12 mouse cellular contexts compared by ENCODE assay signal in the genomic region with DNA sequence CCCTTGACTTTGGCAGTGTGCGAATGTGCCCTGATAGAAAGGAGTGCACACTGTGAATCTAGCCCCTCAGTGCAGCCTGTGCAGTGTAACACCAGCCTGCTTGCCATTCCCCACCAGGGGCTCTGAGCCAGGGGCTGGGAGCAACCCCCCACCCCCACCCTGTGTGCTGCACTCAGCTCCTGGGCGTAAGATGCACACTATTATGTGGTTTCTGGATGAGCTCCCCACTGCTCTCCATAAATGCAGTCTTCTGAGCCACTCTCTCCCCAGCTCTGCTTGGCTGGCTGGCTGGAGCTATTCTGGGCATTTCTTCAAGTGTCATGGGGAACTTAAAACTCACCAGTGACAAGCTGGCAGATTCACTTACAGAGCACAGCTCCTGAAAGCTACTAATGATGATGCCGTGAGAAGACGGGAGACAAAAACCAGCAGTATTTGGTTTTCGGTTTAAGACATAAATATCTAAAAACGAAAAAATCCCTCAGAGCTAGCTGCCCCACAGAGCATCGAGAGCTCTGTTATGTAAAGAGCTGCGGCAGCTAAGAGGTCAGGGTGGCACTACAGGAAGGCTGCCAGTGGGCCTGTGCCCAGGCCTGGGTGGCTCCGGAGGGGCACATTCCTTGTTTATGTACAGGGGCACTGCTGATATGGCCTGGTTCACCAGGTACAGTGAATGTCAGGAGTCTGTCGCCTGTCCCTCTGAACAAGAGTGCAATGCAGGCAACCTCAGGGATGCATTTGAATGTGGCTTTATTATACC. TPM values are rescaled to one million over a fixed set of nuclear protein-coding genes. Genes with fewer than 3 reads are reported as not detected.
DNase-seq lines count a peak whose midpoint lies in the region; ATAC-seq and TF ChIP-seq lines count a peak whose summit lies in the region.
"Had no signal": no experiment of that assay in that cellular context is flagged by ENCODE, and none has a peak within 500 bp of the region (broad histone marks: within the 10 kb centered on the region; RNA-seq: fewer than 3 reads in every experiment).

No protein-coding gene starts in this region.

- no peak overlapping the region for H3K4me3 ChIP-seq in cerebellum, adult 2 months (replicated peaks; ENCODE audit: insufficient read depth, low read depth, low read length)
- no peak overlapping the region for H3K4me3 ChIP-seq in hindbrain, embryonic 14.5 days (replicated peaks; ENCODE audit: low read length)
- no peak overlapping the region for H3K4me3 ChIP-seq in hindbrain, embryonic 11.5 days (ENCODE audit: low read depth, low read length)
- no peak overlapping the region for H3K4me3 ChIP-seq in olfactory bulb, adult 2 months (ENCODE audit: insufficient read depth, low read depth, low read length)

- H3K4me2 ChIP-seq in hindbrain, embryonic 14.5 days (replicated peaks), result no peak overlapping the region
- no peak overlapping the region for H3K4me2 ChIP-seq in hindbrain, embryonic 11.5 days (replicated peaks; ENCODE audit: low read depth, low read length)

- no peak for TF ChIP-seq POLR2A in cerebellum, adult 2 months (IDR thresholded peaks at IDR 0.05; ENCODE audit: borderline replicate concordance, insufficient read depth, low read length)
- no peak for TF ChIP-seq POLR2A in olfactory bulb, adult 2 months (IDR thresholded peaks at IDR 0.05; ENCODE audit: insufficient read depth, low read depth, low read length)

- WGBS in cerebellum, adult 2 months, result 41% methylated on average over 10 of the region's 10 CpGs
- 72% methylated on average over 10 of the region's 10 CpGs for WGBS in hindbrain, embryonic 14.5 days
- 83% methylated on average over 10 of the region's 10 CpGs for WGBS in hindbrain, embryonic 11.5 days
- 38% methylated on average over 10 of the region's 10 CpGs for WGBS in olfactory bulb, adult 2 months

- no peaks in the 10 kb centered on the region for H3K9me3 ChIP-seq in hindbrain, embryonic 14.5 days (ENCODE audit: control insufficient read depth, low read length)
- H3K9me3 ChIP-seq in hindbrain, embryonic 11.5 days (ENCODE audit: control insufficient read depth, low read length), result no peaks in the 10 kb centered on the region

- no peaks in the 10 kb centered on the region for H3K27me3 ChIP-seq in cerebellum, adult 2 months (ENCODE audit: control insufficient read depth, insufficient read depth, low read length)
- H3K27me3 ChIP-seq in hindbrain, embryonic 14.5 days (ENCODE audit: control insufficient read depth, insufficient read depth, low read length), result 0 out of 2 replicates have a peak, but pooled peaks cover 4% of the 10 kb centered on the region
- no peaks in the 10 kb centered on the region for H3K27me3 ChIP-seq in hindbrain, embryonic 11.5 days (ENCODE audit: control insufficient read depth, insufficient read depth, low read length)

- no peak for TF ChIP-seq CTCF in cerebellum, adult 2 months (IDR thresholded peaks at IDR 0.05; ENCODE audit: borderline replicate concordance, insufficient read depth, low read depth, low read length)
- TF ChIP-seq CTCF in olfactory bulb, adult 2 months (IDR thresholded peaks at IDR 0.05; ENCODE audit: insufficient read depth, low read depth, low read length), result no peak

- DNase-seq in cerebellum, adult 2 months, result peak; percentile 47 to 48
- DNase-seq in cerebellum, adult 8-10 months, result no peak
- DNase-seq in hindbrain, embryonic 14.5 days (ENCODE audit: low spot score), result no peak
- no peak for DNase-seq in hindbrain, embryonic 11.5 days (ENCODE audit: low spot score)
- peak; percentile 60 to 63 for DNase-seq in right cerebral cortex, postnatal 10 days (ENCODE audit: low spot score in 2 of 2)
- no peak for DNase-seq in right cerebral cortex, postnatal 25 days
- no peak for DNase-seq in layer of hippocampus, adult 9-11 months
- DNase-seq: heart, postnatal 14 days; kidney, adult 8-10 months; thymus, adult 18-20 months had no signal

- peak; percentile 59; the same call in 1 of the 2 replicates for ATAC-seq in hindbrain, embryonic 14.5 days (ENCODE audit: low FRiP score)
- no peak for ATAC-seq in hindbrain, embryonic 11.5 days (ENCODE audit: low FRiP score)
- ATAC-seq: lung, postnatal 0 days had no signal

- no peaks in the 10 kb centered on the region for H3K36me3 ChIP-seq in hindbrain, embryonic 14.5 days (replicated peaks; ENCODE audit: control insufficient read depth, insufficient read depth)
- H3K36me3 ChIP-seq in hindbrain, embryonic 11.5 days (ENCODE audit: control insufficient read depth, insufficient read depth, low read length), result no peaks in the 10 kb centered on the region

- H3K27ac ChIP-seq in cerebellum, adult 2 months (ENCODE audit: insufficient read depth, low read length), result peak overlapping the region; percentile 25; the same call in 1 of the 2 replicates
- no peak overlapping the region for H3K27ac ChIP-seq in hindbrain, embryonic 14.5 days
- no peak overlapping the region for H3K27ac ChIP-seq in hindbrain, embryonic 11.5 days (ENCODE audit: low read depth, low read length)
- peak overlapping the region; percentile 29 for H3K27ac ChIP-seq in olfactory bulb, adult 2 months (ENCODE audit: insufficient read depth, low read depth, low read length)

- H3K4me1 ChIP-seq in cerebellum, adult 2 months (ENCODE audit: control insufficient read depth, insufficient read depth, low read length), result peaks cover 3% of the 10 kb centered on the region; the same call in 1 of the 2 replicates
- H3K4me1 ChIP-seq in hindbrain, embryonic 14.5 days (replicated peaks; ENCODE audit: control insufficient read depth, insufficient read depth, low read length), result no peaks in the 10 kb centered on the region
- no peaks in the 10 kb centered on the region for H3K4me1 ChIP-seq in hindbrain, embryonic 11.5 days (replicated peaks; ENCODE audit: control insufficient read depth, insufficient read depth, low read length)
- peaks cover 7% of the 10 kb centered on the region for H3K4me1 ChIP-seq in olfactory bulb, adult 2 months (ENCODE audit: control insufficient read depth, insufficient read depth, low read length)

- no peak overlapping the region for H3K9ac ChIP-seq in hindbrain, embryonic 14.5 days
- H3K9ac ChIP-seq in hindbrain, embryonic 11.5 days (ENCODE audit: low read depth, low read length), result no peak overlapping the region

RNA-seq across cellular contexts. Expression of a gene that starts 18.0 kb away (rescaled TPM):
- 168 and 172 TPM in 2 replicates for polyA plus RNA-seq in cerebellum, adult 2 months (2012; rRNA removed)
- polyA plus RNA-seq in hindbrain, embryonic 14.5 days (2014; fragmentation: Nextera tagmentation; extraction: Ambion mirVana), result 9.7 and 10.1 TPM in 2 replicates
- polyA plus RNA-seq in hindbrain, embryonic 11.5 days (2014; fragmentation: Nextera tagmentation; extraction: Ambion mirVana), result 0.15 and 0.35 TPM in 2 replicates
- polyA plus RNA-seq in olfactory bulb, adult 2 months (2012; ENCODE audit: insufficient read depth, insufficient read length, low replicate concordance, missing spikeins), result not detected in 2 replicates

Comparison
In these comparisons a context has a peak if more than half of its experiments do, and no peak if none do; other contexts are left out.
1. DNase-seq: peak in cerebellum, adult 2 months (2 of 2) and right cerebral cortex, postnatal 10 days (2 of 2); none in cerebellum, adult 8-10 months (single experiment), hindbrain, embryonic 14.5 days (single experiment), hindbrain, embryonic 11.5 days (single experiment), right cerebral cortex, postnatal 25 days (single experiment) and layer of hippocampus, adult 9-11 months (single experiment).
2. H3K27ac ChIP-seq: peak in cerebellum, adult 2 months (single experiment) and olfactory bulb, adult 2 months (single experiment); none in hindbrain, embryonic 14.5 days (single experiment) and hindbrain, embryonic 11.5 days (single experiment).